Mouse (Mus musculus) layer of hippocampus, postnatal 36 days (tissue): ENCODE measurements at regions not wholly inside any gene's neighbourhood (a gene's known extent, or its start where the extent isn't known, plus 50 kb on each side); places are given as distances from the start of the nearest gene placed in this dataset.
"Not testable (repeated sequence)": the region's sequence is repeated elsewhere in the genome, so short reads cannot be mapped to it uniquely, and the experiment has no call there.

Experiments used
- DNase-seq, 2 experiments: peaks; one replicate each; pipeline ENCODE4 v3.0.0; 2022

DNA sequence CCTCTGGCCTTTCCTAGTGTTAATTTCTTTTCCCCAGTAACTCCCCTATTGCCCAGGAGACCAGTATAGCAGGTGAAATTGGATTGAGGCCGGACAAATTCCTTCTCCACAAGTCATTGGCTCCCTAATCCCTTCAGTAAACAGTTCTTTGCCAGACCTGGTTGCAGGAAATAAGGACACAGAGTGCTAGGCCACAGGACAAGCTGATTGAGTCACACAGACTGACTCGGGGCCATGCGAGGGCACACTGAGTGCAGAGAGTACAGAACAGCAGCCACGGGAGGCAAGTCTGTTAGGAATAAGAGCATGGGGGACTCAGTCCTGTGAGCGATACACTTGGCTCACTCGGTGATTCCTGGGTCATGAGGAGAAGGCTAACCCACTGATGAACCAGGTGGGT is 134.3 kb upstream of the Ajap1 start:
- no peak for DNase-seq

DNA sequence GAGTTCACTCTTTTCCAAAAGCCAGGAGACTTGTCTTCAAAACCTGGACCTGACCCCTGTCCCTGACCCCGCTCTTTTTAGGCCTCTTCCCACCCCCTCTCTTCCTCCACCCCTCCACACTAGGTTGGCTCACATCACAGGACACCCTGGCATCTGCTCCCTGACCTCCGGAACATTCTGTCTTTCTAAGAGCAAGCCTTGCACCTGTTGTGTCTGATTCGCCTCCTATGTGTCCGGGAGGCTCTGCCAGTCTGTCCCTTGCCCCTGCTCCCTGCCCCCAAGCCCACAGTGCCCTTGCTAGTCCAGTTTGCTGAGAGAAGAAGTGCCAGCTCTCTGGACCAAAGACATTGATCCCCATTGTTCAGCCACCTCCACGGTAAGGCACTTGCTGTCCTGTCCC is 138.3 kb upstream of the Ajap1 start:
- DNase-seq, result no peak

DNA sequence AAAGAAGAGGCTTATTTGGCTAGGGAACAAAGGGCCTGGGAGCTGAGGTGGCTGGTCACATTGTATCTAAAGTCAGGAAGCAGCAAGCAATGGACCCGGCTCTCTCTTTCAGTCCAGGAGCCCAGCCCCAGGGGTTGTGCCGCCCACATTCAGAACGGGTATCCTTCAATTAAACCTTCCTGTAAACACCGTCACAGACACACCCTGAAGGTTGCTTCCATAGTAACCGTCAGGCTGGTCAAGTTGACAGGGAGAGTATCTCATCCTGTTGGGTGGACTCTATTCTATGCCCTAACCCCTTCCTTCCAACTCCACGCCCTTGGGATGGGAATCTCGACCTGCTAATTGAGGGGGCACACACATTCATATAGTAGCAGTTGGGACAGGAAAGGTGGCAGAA is 148.6 kb upstream of the Ajap1 start:
- DNase-seq, result no peak

DNA sequence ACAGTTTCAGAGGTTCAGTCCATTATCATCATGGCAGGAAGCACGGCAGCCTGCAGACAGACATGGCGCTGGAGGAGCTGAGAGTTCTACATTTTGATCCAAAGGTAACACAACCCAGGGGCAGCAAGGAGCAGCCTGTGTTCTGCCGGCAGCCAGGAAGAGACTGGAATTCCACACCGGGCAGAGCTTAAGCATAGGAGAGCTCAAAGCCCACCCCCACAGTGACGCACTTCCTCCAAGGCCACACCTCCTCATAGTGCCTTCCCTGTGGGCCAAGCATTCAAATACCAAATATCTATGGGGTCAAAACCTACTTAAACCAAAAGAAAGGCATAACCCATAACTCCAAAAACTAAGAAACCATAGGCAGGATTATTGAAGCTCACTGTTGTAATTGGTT is 149.4 kb upstream of the Ajap1 start:
- DNase-seq, result no peak

DNA sequence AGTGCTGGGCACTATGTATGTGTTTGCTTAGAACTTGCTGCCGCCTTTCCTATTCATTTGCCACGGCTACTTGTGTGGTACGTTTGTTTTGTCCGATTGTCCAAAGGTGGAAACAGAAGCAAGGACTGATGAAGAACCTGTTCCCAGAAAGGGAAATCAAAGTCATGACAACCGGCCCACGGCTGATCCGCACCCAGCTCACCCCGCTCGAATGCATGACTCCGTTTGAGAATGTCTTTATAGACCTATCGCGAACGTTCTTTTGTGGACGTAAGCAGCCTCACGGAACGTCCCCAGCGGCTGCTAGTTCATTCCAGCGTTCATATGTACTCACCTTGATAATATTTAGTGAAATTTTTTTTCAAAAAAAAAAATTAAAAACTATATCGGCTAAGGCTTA is 149.9 kb upstream of the Ajap1 start:
- no peak for DNase-seq

DNA sequence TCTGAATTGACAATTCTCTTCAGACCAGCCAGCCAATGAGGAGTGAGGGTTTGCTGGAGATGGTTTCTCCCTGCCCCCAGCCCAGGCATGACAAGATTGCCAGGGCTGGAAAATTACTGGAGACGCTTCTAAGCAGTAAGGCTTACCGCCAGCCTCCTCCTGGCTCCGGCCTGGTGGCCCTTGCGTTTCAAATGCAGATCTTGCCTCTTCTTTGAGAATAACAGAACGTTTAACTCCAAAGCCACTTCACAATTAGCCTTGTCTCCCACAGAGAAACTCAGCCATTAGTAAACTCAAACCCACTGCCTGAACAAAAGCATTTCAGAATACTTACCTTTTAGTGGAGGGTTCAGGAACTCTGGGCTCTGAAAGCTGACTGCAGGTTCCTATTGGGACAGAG is 150.6 kb upstream of the Ajap1 start:
- DNase-seq, result peak in 1 of 2 experiments; percentile 35

DNA sequence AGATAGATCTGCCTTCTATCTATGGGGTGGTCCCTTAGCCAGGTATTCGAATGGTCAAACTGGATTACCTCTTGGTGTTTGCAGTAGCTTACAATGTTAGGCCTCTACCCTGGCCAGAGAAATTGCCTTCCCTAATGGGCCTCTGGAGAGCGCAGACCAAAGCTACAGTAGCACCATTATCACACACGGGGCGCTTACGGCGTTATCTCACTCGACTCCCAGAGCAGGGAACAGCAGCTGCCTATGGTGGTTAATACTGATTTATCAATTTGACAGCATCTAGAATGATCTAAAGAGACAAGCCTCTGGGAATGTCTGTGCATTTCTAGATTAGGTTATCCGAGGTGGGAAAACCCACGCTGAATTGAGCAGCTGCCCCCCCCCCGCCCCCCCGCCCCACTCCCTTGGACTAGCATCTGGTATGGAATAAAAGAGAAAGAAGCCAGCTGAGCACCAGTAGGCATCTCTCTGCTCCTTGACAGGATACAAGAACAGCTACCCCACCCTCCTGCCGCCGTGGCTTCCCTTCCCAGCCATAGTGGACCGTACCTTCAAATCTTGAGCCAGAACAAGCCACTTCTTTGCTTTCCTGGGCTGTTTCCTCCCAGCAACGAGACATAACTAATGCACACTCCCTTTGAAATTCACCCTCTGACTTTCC is 151.7 kb upstream of the Ajap1 start:
- DNase-seq, result no peak

DNA sequence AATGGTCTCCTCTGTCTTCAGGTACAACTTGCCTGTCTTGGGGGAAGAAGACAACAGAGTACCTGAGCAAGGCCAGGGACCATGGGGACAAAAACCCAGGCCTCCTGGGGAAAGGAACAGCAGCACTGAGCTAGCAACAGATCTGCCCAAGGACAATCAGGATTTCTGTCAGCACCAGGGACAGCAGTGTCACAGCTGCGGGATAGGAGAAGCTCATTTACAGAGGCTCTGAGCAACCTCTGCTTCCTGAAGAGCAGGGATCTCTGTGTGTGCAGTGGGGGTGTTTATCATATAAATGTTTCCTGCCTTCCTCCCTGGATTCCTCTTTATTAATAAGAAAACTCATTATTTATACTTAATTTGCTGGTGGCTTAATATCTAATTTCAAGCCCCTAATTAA is 155.4 kb upstream of the Ajap1 start:
- DNase-seq, result no peak

DNA sequence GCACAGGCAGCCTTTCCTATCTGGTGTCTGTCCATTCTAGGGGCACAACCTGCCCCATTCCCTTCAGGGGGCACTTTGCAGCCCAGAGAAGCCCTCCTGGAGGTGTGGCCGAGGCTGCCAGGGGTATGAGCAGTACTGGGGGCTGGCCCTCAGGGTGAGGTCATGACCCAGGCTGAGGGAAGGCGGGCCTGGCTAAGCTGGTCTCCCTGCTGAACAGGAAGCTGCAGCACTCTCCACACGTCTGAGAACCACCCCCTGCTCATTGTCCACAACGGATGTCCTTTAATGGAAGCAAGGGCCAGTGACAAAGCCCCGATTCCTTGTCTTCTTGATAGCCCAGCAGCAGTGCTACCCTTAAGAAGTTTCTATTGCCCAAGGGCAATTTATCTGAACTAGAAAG is 169.2 kb upstream of the Ajap1 start:
- DNase-seq, result no peak

DNA sequence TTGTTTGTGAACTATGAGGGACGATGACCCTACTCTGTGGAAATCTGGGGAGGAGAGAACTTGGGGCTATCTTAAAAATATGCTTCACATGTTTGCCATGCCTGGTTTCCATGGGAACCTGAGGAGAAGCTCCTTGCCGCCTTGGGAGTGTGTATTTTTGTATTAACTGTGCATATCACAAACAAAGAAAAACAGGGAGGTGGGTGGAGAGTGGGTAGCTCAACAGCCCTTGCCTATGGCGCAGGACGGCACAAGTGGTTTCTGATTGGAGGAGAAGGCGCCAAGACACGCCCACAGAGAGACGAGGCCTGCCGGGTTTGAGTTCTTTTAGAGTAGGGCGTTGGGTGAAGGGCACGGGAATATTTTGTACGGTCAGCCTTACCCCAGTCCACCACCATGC is 170.2 kb upstream of the Ajap1 start:
- DNase-seq, result no peak

- DNase-seq, result no peak
Observed at GRCm38 (mm10) chr4:153662731-153663130, 180.1 kb upstream of the Ajap1 start.

- not testable (repeated sequence) for DNase-seq
Observed at GRCm38 (mm10) chr4:153666626-153667236, 184.1 kb upstream of the Ajap1 start.

DNA sequence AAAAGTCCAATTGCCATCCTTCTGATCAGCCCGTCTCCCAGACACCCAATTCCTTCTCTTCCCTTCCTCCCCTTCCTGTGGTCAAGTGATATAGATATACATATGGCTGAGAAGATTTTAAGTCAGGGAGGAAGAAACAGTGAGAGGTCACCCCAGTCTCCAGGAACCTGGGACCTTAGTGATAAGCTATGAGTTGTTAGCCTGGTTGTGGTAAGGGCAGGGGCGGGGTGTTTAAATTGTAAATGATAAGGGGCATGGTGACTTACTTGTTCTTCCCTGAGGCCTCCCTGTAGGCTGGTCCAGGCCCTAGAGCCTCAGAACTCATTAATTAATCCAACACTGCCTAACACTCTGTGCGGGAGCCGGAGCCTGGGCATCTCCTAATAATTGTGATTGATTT is 186.5 kb upstream of the Ajap1 start:
- DNase-seq, result no peak

DNA sequence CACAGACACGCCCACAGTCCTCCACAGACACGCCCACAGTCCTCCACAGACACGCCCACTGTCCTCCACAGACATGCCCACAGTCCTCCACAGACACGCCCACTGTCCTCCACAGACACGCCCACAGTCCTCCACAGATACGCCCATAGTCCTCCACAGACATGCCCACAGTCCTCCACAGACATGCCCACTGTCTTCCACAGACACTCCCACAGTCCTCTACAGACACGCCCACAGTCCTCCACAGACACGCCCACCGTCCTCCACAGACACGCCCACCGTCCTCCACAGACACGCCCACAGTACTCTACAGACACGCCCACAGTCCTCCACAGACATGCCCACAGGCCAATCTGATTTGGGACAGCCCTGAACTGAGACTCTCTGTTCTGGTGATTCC is 187.6 kb upstream of the Ajap1 start:
- DNase-seq, result no peak

GRCm38 (mm10) chr4:153675431-153675830 is 192.8 kb upstream of the Ajap1 start:
- no peak for DNase-seq

GRCm38 (mm10) chr4:153679151-153679550 is 196.5 kb upstream of the Ajap1 start:
- no peak for DNase-seq

DNA sequence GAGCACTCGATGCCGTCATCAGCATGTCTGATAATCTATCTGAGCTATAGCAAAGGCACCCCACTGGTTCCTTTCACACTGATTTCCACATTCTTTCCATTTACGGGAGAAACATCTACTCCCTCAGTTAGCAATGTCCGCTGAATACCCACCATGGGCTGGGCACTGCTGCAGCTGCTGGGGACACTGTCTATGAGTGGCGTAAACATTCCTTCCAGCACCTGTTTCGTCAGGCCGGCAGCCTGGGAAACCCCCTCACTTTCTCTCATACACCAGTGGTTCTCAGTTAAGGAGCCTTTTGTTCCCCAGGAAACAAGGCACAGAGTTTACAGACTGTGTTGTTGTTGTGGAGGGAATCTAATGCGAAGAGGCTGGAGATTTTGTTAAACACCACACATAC is 205.8 kb upstream of the Ajap1 start:
- DNase-seq, result no peak

- no peak for DNase-seq
Observed at GRCm38 (mm10) chr4:153693881-153694280, 211.3 kb upstream of the Ajap1 start.

GRCm38 (mm10) chr4:153696426-153697040 is 213.9 kb upstream of the Ajap1 start:
- DNase-seq, result no peak

DNA sequence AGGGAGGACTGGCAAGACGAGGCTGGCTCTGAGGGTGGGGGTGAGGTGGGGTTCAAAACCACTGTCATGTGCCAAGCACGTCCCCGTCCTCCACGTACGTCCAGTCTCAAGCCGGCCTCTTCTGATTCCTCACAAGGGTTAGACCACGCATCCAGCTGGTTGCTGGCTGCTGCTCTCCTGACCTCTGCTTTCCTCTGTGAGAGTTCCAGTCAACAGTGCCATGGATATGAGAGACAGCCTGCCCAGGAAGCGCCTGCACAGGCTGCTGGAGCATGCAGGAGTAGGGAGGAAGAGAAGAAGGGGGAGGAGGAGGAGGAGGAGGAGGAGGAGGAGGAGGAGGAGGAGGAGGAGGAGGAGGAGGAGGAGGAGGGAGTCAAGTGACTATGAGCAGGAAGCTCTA is 224.6 kb upstream of the Ajap1 start:
- DNase-seq, result no peak

DNA sequence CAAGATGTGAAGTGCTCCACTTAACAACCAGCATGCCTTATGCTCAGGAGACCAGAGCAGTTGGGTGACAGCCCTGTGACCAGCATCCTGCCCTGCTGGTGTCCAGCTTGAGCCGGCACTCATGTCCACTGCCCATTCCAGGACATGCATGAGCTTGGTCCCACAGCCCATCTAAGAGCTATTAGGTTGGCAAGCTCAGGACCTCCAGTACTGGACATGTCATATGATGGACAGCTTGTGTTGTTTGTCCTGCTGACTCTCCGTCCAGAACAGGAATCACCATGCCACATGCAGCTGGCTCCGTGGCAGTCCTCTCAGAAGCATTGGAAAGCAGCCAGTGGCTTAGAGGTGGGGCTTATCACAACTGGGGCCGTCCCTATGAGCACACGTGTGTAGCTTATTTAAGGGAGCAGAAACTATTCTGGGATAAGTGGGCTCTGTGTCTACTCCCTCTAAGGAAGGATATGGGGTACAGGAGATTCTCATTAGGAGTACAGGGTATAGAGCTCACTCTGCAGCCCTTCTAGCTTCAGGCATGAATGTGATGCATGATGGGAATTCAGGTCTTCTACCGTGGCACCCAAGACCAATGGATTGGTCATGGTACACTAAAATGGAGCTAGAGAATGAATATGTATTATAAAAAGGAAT is 232.5 kb upstream of the Ajap1 start:
- no peak for DNase-seq

GRCm38 (mm10) chr4:153717273-153717672 is 234.7 kb upstream of the Ajap1 start:
- DNase-seq, result no peak

GRCm38 (mm10) chr4:153724045-153724444 is 233.0 kb upstream of the A430005L14Rik start:
- DNase-seq, result no peak

GRCm38 (mm10) chr4:153727273-153727672 is 229.8 kb upstream of the A430005L14Rik start:
- DNase-seq, result no peak
